Mouse (Mus musculus): ENCODE measurements around the gene H2-M10.6. TPM values are rescaled to one million over a fixed set of nuclear protein-coding genes. Genes with fewer than 3 reads are reported as not detected.

The H2-M10.6 gene
- polyA plus RNA-seq, 1 experiment from 2014 or later = not detected

DNA sequence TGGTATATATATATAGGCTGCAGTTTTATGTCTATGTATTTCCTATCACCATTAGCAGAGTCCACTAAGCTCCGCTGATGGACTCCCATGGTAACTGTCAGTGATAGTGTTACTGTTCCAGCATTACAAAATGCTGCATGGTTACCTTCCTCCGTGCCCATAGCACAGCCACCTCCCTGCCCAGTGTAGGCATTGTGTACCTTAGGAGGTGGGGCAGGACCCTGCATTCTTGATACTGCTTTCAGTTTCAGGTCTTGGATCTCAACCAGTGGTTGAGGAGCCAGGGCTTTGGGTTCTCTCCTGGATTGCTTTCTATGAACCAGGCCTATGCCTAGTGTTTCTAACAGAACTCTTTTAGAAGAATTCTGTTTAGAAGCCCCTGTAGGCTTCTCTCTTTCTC, 38.0 kb downstream of the H2-M10.6 start:
- Histone ChIP-seq H3K4me3 (ENCODE audit: low read depth, low read length) (no peak overlapping the region), H3K9me3 (replicated peaks; ENCODE audit: control insufficient read depth, low read length, poor library complexity, severe bottlenecking) (no peaks in the 10 kb centered on the region), H3K4me1 (ENCODE audit: control insufficient read depth, insufficient read depth, low read length) (0 out of 2 replicates have a peak, but pooled peaks cover 2% of the 10 kb centered on the region), H3K27ac (ENCODE audit: low read length) (no peak overlapping the region), H3K9ac (ENCODE audit: low read depth, low read length) (no peak overlapping the region), H3K36me3 (ENCODE audit: control insufficient read depth, insufficient read depth, low read length) (peaks cover 31% of the 10 kb centered on the region), H3K27me3 (ENCODE audit: control insufficient read depth, insufficient read depth, low read depth, low read length) (no peaks in the 10 kb centered on the region), H3K4me2 (ENCODE audit: low read length) (no peak overlapping the region)
- ATAC-seq = no peak
- 96% methylated on average over 2 of the region's 2 CpGs for WGBS

DNA sequence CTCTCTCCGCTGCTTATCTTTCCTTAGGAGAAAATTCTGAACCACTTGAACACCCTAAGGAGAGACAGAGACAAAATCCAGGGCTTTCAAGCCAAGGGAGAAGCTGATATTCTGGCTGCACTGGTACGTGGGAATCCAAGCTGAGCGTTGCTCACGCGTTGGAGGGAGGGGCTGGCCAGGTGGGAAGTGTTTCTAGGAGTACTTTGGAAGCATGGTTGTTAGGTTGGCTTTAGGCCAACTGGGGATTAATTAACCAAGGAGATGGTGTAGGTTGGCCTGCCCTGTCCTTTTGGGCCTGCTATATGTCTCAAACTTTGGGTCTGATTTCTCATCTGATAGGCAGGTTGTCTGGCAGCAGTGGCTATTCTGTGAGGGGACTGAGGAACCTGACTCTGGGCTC, 39.2 kb downstream of the H2-M10.6 start:
- Histone ChIP-seq H3K27ac (ENCODE audit: low read length) (no peak overlapping the region), H3K36me3 (ENCODE audit: control insufficient read depth, insufficient read depth, low read length) (peaks cover 43% of the 10 kb centered on the region), H3K4me1 (ENCODE audit: control insufficient read depth, insufficient read depth, low read length) (0 out of 2 replicates have a peak, but pooled peaks cover 2% of the 10 kb centered on the region), H3K9me3 (replicated peaks; ENCODE audit: control insufficient read depth, low read length, poor library complexity, severe bottlenecking) (no peaks in the 10 kb centered on the region), H3K9ac (ENCODE audit: low read depth, low read length) (no peak overlapping the region), H3K4me3 (ENCODE audit: low read depth, low read length) (no peak overlapping the region), H3K27me3 (ENCODE audit: control insufficient read depth, insufficient read depth, low read depth, low read length) (no peaks in the 10 kb centered on the region), H3K4me2 (ENCODE audit: low read length) (no peak overlapping the region)
- WGBS = 90% methylated on average over 5 of the region's 5 CpGs
- no peak for ATAC-seq

DNA sequence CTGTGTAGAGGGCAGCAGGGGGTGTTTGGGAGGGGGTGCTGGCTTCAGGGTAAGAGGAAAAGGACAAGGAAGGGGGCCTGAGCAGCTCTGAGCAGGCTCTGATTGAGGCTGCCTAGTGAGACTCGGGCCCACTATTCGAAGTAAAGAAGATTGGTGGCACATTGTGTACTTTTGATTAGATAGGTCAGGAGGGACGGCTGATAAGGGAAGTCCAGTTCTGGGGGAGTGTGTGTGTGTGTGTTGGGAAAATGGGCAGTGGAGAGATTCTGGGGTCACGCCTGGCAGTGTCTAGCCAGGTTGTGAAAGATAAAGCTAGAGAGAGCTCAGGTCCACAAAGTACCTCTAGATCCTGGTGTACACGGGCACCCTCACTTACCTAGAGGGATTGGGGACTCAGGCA, 39.7 kb downstream of the H2-M10.6 start:
- Histone ChIP-seq H3K9ac (ENCODE audit: low read depth, low read length) (no peak overlapping the region), H3K27ac (ENCODE audit: low read length) (no peak overlapping the region), H3K4me1 (ENCODE audit: control insufficient read depth, insufficient read depth, low read length) (0 out of 2 replicates have a peak, but pooled peaks cover 2% of the 10 kb centered on the region), H3K9me3 (replicated peaks; ENCODE audit: control insufficient read depth, low read length, poor library complexity, severe bottlenecking) (no peaks in the 10 kb centered on the region), H3K4me2 (ENCODE audit: low read length) (no peak overlapping the region), H3K4me3 (ENCODE audit: low read depth, low read length) (no peak overlapping the region), H3K36me3 (ENCODE audit: control insufficient read depth, insufficient read depth, low read length) (peaks cover 48% of the 10 kb centered on the region), H3K27me3 (ENCODE audit: control insufficient read depth, insufficient read depth, low read depth, low read length) (no peaks in the 10 kb centered on the region)
- 95% methylated on average over 5 of the region's 5 CpGs for WGBS
- ATAC-seq = no peak

DNA sequence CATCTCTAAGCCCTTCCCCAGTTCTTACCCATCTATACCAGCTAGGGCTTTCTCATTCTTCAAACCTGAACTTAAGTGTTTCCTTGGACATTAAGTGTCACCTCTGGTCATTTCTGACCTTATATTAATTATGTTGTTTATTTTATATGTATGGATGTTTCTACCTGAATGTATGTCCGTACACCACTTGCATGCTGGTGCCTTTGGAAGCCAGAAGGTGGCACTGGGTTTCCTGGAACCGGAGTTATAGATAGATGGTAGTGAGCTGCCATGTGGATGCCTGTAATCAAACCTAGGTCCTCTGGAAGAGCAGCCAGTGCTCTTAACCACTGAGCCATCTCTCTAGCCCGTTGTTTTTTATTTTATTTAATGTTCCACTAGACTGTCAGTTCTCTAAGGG, 43.5 kb downstream of the H2-M10.6 start:
- ATAC-seq = no peak

DNA sequence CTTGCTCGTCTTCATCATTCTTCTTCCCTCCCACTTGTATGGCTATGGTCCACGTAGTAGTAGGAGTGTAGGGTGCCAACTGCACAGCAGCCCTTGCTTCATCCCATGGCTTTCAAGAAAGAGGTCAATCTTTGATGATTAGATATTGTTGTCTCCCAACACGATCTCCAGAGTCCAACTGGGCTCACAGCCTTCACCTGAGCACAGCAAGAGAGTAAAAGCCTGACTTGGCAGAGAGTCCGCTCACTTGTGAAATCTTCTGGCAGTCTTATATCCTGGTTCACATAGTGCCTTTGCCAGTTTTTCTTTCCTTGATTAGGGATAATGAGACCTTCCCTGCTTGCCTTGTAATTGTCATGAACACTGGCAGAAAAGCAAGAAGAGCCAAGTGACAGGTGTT, 44.3 kb downstream of the H2-M10.6 start:
- H3K27me3 ChIP-seq (ENCODE audit: control insufficient read depth, insufficient read depth, low read depth, low read length) = no peaks in the 10 kb centered on the region
- WGBS = 95% methylated on average over 4 of the region's 4 CpGs

More for the DNA sequence above, 43.5 kb downstream of the H2-M10.6 start:
- H3K36me3 ChIP-seq (ENCODE audit: control insufficient read depth, insufficient read depth, low read length) = peaks cover 71% of the 10 kb centered on the region
- H3K9me3 ChIP-seq (replicated peaks; ENCODE audit: control insufficient read depth, low read length, poor library complexity, severe bottlenecking) = no peaks in the 10 kb centered on the region
- H3K4me3 ChIP-seq (ENCODE audit: low read depth, low read length) = no peak overlapping the region
- 0 out of 2 replicates have a peak, but pooled peaks cover 2% of the 10 kb centered on the region for H3K4me1 ChIP-seq (ENCODE audit: control insufficient read depth, insufficient read depth, low read length)
- no peaks in the 10 kb centered on the region for H3K27me3 ChIP-seq (ENCODE audit: control insufficient read depth, insufficient read depth, low read depth, low read length)
- H3K9ac ChIP-seq (ENCODE audit: low read depth, low read length) = no peak overlapping the region
- no peak overlapping the region for H3K27ac ChIP-seq (ENCODE audit: low read length)
- 97% methylated on average over 3 of the region's 3 CpGs for WGBS
- no peak overlapping the region for H3K4me2 ChIP-seq (ENCODE audit: low read length)

DNA sequence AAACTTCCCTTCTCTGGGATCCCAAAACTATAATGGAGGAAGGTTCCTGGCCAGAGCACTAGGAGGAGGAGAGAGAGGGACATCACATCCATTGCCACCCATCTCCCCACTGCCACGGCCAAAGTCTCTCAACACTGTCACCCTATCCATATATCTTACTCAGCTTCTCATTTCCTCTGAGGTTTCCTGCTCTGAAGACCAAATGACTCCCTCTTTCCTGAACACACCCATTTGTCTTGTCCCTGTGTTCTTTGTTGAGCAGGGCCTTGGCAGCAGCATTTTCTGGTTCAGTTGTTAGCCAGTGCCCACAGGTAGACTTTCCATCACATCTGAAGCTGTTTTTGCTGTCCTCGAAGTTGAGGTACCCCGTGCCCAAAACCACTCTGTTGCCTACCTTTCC, 46.2 kb downstream of the H2-M10.6 start:
- Histone ChIP-seq H3K9me3 (replicated peaks; ENCODE audit: control insufficient read depth, low read length, poor library complexity, severe bottlenecking) (no peaks in the 10 kb centered on the region), H3K27ac (ENCODE audit: low read length) (no peak overlapping the region), H3K4me1 (ENCODE audit: control insufficient read depth, insufficient read depth, low read length) (no peaks in the 10 kb centered on the region), H3K36me3 (ENCODE audit: control insufficient read depth, insufficient read depth, low read length) (peaks cover 51% of the 10 kb centered on the region), H3K9ac (ENCODE audit: low read depth, low read length) (no peak overlapping the region), H3K4me2 (ENCODE audit: low read length) (no peak overlapping the region), H3K27me3 (ENCODE audit: control insufficient read depth, insufficient read depth, low read depth, low read length) (no peaks in the 10 kb centered on the region), H3K4me3 (ENCODE audit: low read depth, low read length) (no peak overlapping the region)
- 98% methylated on average over 3 of the region's 3 CpGs for WGBS
- ATAC-seq = no peak

More for the DNA sequence above, 44.3 kb downstream of the H2-M10.6 start:
- H3K4me2 ChIP-seq (ENCODE audit: low read length) = no peak overlapping the region
- H3K9ac ChIP-seq (ENCODE audit: low read depth, low read length) = no peak overlapping the region
- ATAC-seq = no peak
- peaks cover 68% of the 10 kb centered on the region for H3K36me3 ChIP-seq (ENCODE audit: control insufficient read depth, insufficient read depth, low read length)
- H3K27ac ChIP-seq (ENCODE audit: low read length) = no peak overlapping the region
- H3K4me3 ChIP-seq (ENCODE audit: low read depth, low read length) = no peak overlapping the region
- H3K4me1 ChIP-seq (ENCODE audit: control insufficient read depth, insufficient read depth, low read length) = 0 out of 2 replicates have a peak, but pooled peaks cover 1% of the 10 kb centered on the region
- H3K9me3 ChIP-seq (replicated peaks; ENCODE audit: control insufficient read depth, low read length, poor library complexity, severe bottlenecking) = no peaks in the 10 kb centered on the region

DNA sequence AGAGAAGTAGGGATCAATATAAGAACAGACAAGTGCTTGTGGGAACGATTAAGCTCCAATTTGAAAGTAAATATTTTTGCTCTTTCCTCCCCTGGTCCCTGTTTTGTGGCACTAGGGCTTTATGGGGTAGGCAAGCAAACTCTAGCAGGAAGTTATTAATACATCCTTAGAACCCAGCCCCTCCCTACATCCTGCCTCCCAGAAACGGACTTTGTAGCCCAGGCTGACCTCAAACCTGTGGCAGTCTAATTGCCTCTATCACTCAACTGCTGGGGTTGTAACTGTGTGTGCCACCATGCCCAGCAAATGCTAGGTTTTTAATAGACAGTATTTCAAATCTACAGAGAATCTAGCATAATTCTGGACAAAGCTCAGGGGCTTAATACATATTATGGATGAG, 49.7 kb downstream of the H2-M10.6 start:
- Histone ChIP-seq H3K4me1 (ENCODE audit: control insufficient read depth, insufficient read depth, low read length) (no peaks in the 10 kb centered on the region), H3K4me2 (ENCODE audit: low read length) (no peak overlapping the region), H3K9me3 (replicated peaks; ENCODE audit: control insufficient read depth, low read length, poor library complexity, severe bottlenecking) (no peaks in the 10 kb centered on the region), H3K27me3 (ENCODE audit: control insufficient read depth, insufficient read depth, low read depth, low read length) (peaks cover 7% of the 10 kb centered on the region), H3K27ac (ENCODE audit: low read length) (no peak overlapping the region), H3K4me3 (ENCODE audit: low read depth, low read length) (no peak overlapping the region), H3K9ac (ENCODE audit: low read depth, low read length) (no peak overlapping the region), H3K36me3 (ENCODE audit: control insufficient read depth, insufficient read depth, low read length) (peaks cover 22% of the 10 kb centered on the region)
- ATAC-seq = no peak
- 71% methylated on average over 2 of the region's 2 CpGs for WGBS

Other genes with a start within 250 kb of the H2-M10.6 start
- not detected in 2 replicates for gene H2-M9, start 169.5 kb upstream of the H2-M10.6 start, polyA plus RNA-seq (2015; fragmentation: Nextera tagmentation; extraction: Ambion mirVana)
- not detected in 2 replicates for gene H2-M1, start 140.0 kb upstream of the H2-M10.6 start, polyA plus RNA-seq (2015; fragmentation: Nextera tagmentation; extraction: Ambion mirVana)
- gene H2-M10.5, start 39.3 kb upstream of the H2-M10.6 start, polyA plus RNA-seq (2015; fragmentation: Nextera tagmentation; extraction: Ambion mirVana) = not detected in 2 replicates
- 44.5 and 48.0 TPM in 2 replicates for gene Trim26, start 25.0 kb downstream of the H2-M10.6 start, polyA plus RNA-seq (2015; fragmentation: Nextera tagmentation; extraction: Ambion mirVana)
- 0.53 and 0.89 TPM in 2 replicates for gene Trim15, start 55.0 kb downstream of the H2-M10.6 start, polyA plus RNA-seq (2015; fragmentation: Nextera tagmentation; extraction: Ambion mirVana)
- gene Trim10, start 57.4 kb downstream of the H2-M10.6 start, polyA plus RNA-seq (2015; fragmentation: Nextera tagmentation; extraction: Ambion mirVana) = 0.70 and 1.0 TPM in 2 replicates
- gene Trim40, start 78.0 kb downstream of the H2-M10.6 start, polyA plus RNA-seq (2015; fragmentation: Nextera tagmentation; extraction: Ambion mirVana) = not detected in 2 replicates
- not detected in 2 replicates for gene Trim31, start 85.9 kb downstream of the H2-M10.6 start, polyA plus RNA-seq (2015; fragmentation: Nextera tagmentation; extraction: Ambion mirVana)
- 1.7 and 2.0 TPM in 2 replicates for gene Rnf39, start 130.7 kb downstream of the H2-M10.6 start, polyA plus RNA-seq (2015; fragmentation: Nextera tagmentation; extraction: Ambion mirVana)
- 158 and 166 TPM in 2 replicates for gene Ppp1r11, start 139.6 kb downstream of the H2-M10.6 start, polyA plus RNA-seq (2015; fragmentation: Nextera tagmentation; extraction: Ambion mirVana)
- gene Znrd1, start 146.4 kb downstream of the H2-M10.6 start, polyA plus RNA-seq (2015; fragmentation: Nextera tagmentation; extraction: Ambion mirVana) = 47.3 and 52.3 TPM in 2 replicates
- 4.7 and 6.5 TPM in 2 replicates for gene Znrd1as, start 146.4 kb downstream of the H2-M10.6 start, polyA plus RNA-seq (2015; fragmentation: Nextera tagmentation; extraction: Ambion mirVana)
- 0.42 and 0.44 TPM in 2 replicates for gene 2410137M14Rik, start 169.1 kb downstream of the H2-M10.6 start, polyA plus RNA-seq (2015; fragmentation: Nextera tagmentation; extraction: Ambion mirVana)
- 2.9 and 3.4 TPM in 2 replicates for gene H2-M5, start 177.4 kb downstream of the H2-M10.6 start, polyA plus RNA-seq (2015; fragmentation: Nextera tagmentation; extraction: Ambion mirVana)
- 280 and 312 TPM in 2 replicates for gene Zfp57, start 189.0 kb downstream of the H2-M10.6 start, polyA plus RNA-seq (2015; fragmentation: Nextera tagmentation; extraction: Ambion mirVana)
- gene Mog, start 211.2 kb downstream of the H2-M10.6 start, polyA plus RNA-seq (2015; fragmentation: Nextera tagmentation; extraction: Ambion mirVana) = 2.0 and 3.2 TPM in 2 replicates
- gene Gabbr1, start 233.8 kb downstream of the H2-M10.6 start, polyA plus RNA-seq (2015; fragmentation: Nextera tagmentation; extraction: Ambion mirVana) = 81.7 and 94.9 TPM in 2 replicates

All from midbrain, embryonic 16.5 days (tissue).